In genomic region chr4:114909602-114910484, GRCm38 (mm10) we compare ENCODE assay signal across 8 mouse cellular contexts. TPM values are rescaled to one million over a fixed set of nuclear protein-coding genes. Genes with fewer than 3 reads are reported as not detected.
DNase-seq lines count a peak whose midpoint lies in the region; ATAC-seq and TF ChIP-seq lines count a peak whose summit lies in the region.

No protein-coding gene starts in this region.

- no peak for ATAC-seq in embryonic facial prominence, embryonic 14.5 days (ENCODE audit: low read depth)
- no peak for ATAC-seq in lung, embryonic 14.5 days (ENCODE audit: insufficient read depth)
- ATAC-seq in neutrophil, adult 5-6 weeks (ENCODE audit: extremely low read depth, insufficient number of reproducible peaks, low FRiP score, poor library complexity, severe bottlenecking), result peak; percentile 28; the same call in 1 of the 2 replicates
- no peak for ATAC-seq in activated CD4-positive, CD25-positive, alpha-beta regulatory T cell, adult 4 months

- 3% methylated on average over 20 of the region's 20 CpGs for WGBS in embryonic facial prominence, embryonic 14.5 days
- WGBS in lung, embryonic 14.5 days, result 3% methylated on average over 20 of the region's 20 CpGs

- H3K4me2 ChIP-seq in embryonic facial prominence, embryonic 14.5 days (ENCODE audit: low read depth, low read length), result peak overlapping the region; percentile 85
- H3K4me2 ChIP-seq in lung, embryonic 14.5 days, result peak overlapping the region; percentile 88

- intact Hi-C loops in left cerebral cortex, postnatal 10 days (cut with DNase I), result loop anchor here (5.0 kb wide), 2 partner anchors 152 to 243 kb away; no protein-coding TSS in a partner anchor

- no peak overlapping the region for H3K27ac ChIP-seq in ES-Bruce4 (ENCODE audit: insufficient read depth, low read length)
- no peak overlapping the region for H3K27ac ChIP-seq in embryonic facial prominence, embryonic 14.5 days (replicated peaks; ENCODE audit: low read depth, low read length)
- H3K27ac ChIP-seq in lung, embryonic 14.5 days (ENCODE audit: low read depth), result no peak overlapping the region

- H3K27me3 ChIP-seq in ES-Bruce4 (ENCODE audit: control insufficient read depth, insufficient read depth, low read length, poor library complexity, severe bottlenecking), result peaks cover 46% of the 10 kb centered on the region
- H3K27me3 ChIP-seq in embryonic facial prominence, embryonic 14.5 days (replicated peaks; ENCODE audit: control insufficient read depth, insufficient read depth, low read length), result peaks cover 100% of the 10 kb centered on the region
- H3K27me3 ChIP-seq in lung, embryonic 14.5 days (ENCODE audit: insufficient read depth, low read length), result peaks cover 100% of the 10 kb centered on the region

- TF ChIP-seq CTCF in ES-Bruce4 (IDR thresholded peaks at IDR 0.05; ENCODE audit: low read depth, low read length), result peak; percentile 89
- TF ChIP-seq CTCF in lung, embryonic 14.5 days (IDR thresholded peaks at IDR 0.05; ENCODE audit: low read depth), result peak; percentile 70

- H3K9me3 ChIP-seq in ES-Bruce4 (replicated peaks; ENCODE audit: control insufficient read depth, insufficient read depth, low read length, poor library complexity, severe bottlenecking), result no peaks in the 10 kb centered on the region
- no peaks in the 10 kb centered on the region for H3K9me3 ChIP-seq in embryonic facial prominence, embryonic 14.5 days (ENCODE audit: control insufficient read depth, low read length)
- H3K9me3 ChIP-seq in lung, embryonic 14.5 days (ENCODE audit: low read depth, low read length), result no peaks in the 10 kb centered on the region

- H3K4me3 ChIP-seq in ES-Bruce4 (ENCODE audit: low read depth, low read length), result peak overlapping the region; percentile 66
- peak overlapping the region; percentile 63 for H3K4me3 ChIP-seq in embryonic facial prominence, embryonic 14.5 days (ENCODE audit: low read depth, low read length)
- peak overlapping the region; percentile 55 for H3K4me3 ChIP-seq in lung, embryonic 14.5 days (ENCODE audit: low read depth, low read length)

- no peak for TF ChIP-seq EP300 in ES-Bruce4 (IDR thresholded peaks at IDR 0.05; ENCODE audit: insufficient read depth, low read depth, low read length)

- no peaks in the 10 kb centered on the region for H3K4me1 ChIP-seq in ES-Bruce4 (ENCODE audit: control insufficient read depth, insufficient read depth, low read length)
- H3K4me1 ChIP-seq in embryonic facial prominence, embryonic 14.5 days (ENCODE audit: control insufficient read depth, insufficient read depth, low read length), result peaks cover 7% of the 10 kb centered on the region
- no peaks in the 10 kb centered on the region for H3K4me1 ChIP-seq in lung, embryonic 14.5 days (ENCODE audit: insufficient read depth)

- DNase-seq in 3134 (ENCODE audit: extremely low read depth, insufficient read length, low spot score), result peak; percentile 54
- no peak for DNase-seq in embryonic facial prominence, embryonic 14.5 days (ENCODE audit: low spot score)
- peak; percentile 81 for DNase-seq in induced T-regulatory cell, adult 2 months (ENCODE audit: low read depth)
- DNase-seq in lung, embryonic 14.5 days, result peak; percentile 72
- DNase-seq in left cerebral cortex, postnatal 10 days (ENCODE audit: extremely low spot score in 1 of 2, low spot score in 2 of 2), result no peak

- no peak for TF ChIP-seq POLR2A in ES-Bruce4 (IDR thresholded peaks at IDR 0.05; ENCODE audit: insufficient read depth, low read length)

- peak overlapping the region; percentile 58 for H3K9ac ChIP-seq in ES-Bruce4 (ENCODE audit: low read depth, poor library complexity, severe bottlenecking)
- peak overlapping the region; percentile 71 for H3K9ac ChIP-seq in embryonic facial prominence, embryonic 14.5 days (ENCODE audit: low read depth, low read length)
- peak overlapping the region; percentile 52; the same call in 1 of the 2 replicates for H3K9ac ChIP-seq in lung, embryonic 14.5 days

- no peaks in the 10 kb centered on the region for H3K36me3 ChIP-seq in ES-Bruce4 (ENCODE audit: control insufficient read depth, insufficient read depth, low read length, poor library complexity, severe bottlenecking)
- no peaks in the 10 kb centered on the region for H3K36me3 ChIP-seq in embryonic facial prominence, embryonic 14.5 days (ENCODE audit: control insufficient read depth, insufficient read depth, low read length)
- H3K36me3 ChIP-seq in lung, embryonic 14.5 days (ENCODE audit: insufficient read depth), result no peaks in the 10 kb centered on the region

RNA-seq across cellular contexts. Expression of gene Foxd2, which starts 1.2 kb away (rescaled TPM):
- polyA plus RNA-seq in ES-Bruce4 (2011; ENCODE audit: insufficient read depth, insufficient read length, low read depth, missing spikeins), result not detected in 2 replicates
- 0.81 and 1.3 TPM in 2 replicates for polyA plus RNA-seq in embryonic facial prominence, embryonic 14.5 days (2014; fragmentation: Nextera tagmentation; extraction: Ambion mirVana)
- polyA plus RNA-seq in lung, embryonic 14.5 days (2014; fragmentation: Nextera tagmentation; extraction: Ambion mirVana), result 0.16 and 0.32 TPM in 2 replicates
- 0.61 and 1.3 TPM in 2 replicates for total RNA-seq in neutrophil, adult 5-6 weeks (2017)
- under 1 TPM; 0.30 to 0.39 TPM for total RNA-seq in left cerebral cortex, postnatal 10 days (2021)
- under 1 TPM in 1 of 2 experiments, not detected in 1; 0.17 TPM for polyA plus RNA-seq in activated CD4-positive, CD25-positive, alpha-beta regulatory T cell, adult 4 months (2017; shearing (Covaris generic))

RNA-seq across cellular contexts. Expression of gene Foxe3, which starts 16.0 kb away (rescaled TPM):
- not detected in 2 replicates for polyA plus RNA-seq in ES-Bruce4 (2011; ENCODE audit: insufficient read depth, insufficient read length, low read depth, missing spikeins)
- polyA plus RNA-seq in embryonic facial prominence, embryonic 14.5 days (2014; fragmentation: Nextera tagmentation; extraction: Ambion mirVana), result not detected in 2 replicates
- polyA plus RNA-seq in lung, embryonic 14.5 days (2014; fragmentation: Nextera tagmentation; extraction: Ambion mirVana), result not detected in 2 replicates
- total RNA-seq in neutrophil, adult 5-6 weeks (2017), result not detected in 2 replicates
- total RNA-seq in left cerebral cortex, postnatal 10 days (2021), result not detected
- polyA plus RNA-seq in activated CD4-positive, CD25-positive, alpha-beta regulatory T cell, adult 4 months (2017; shearing (Covaris generic)), result not detected

Comparison
In these comparisons a context has a peak if more than half of its experiments do, and no peak if none do; other contexts are left out.
1. DNase-seq: peak in 3134 (single experiment), induced T-regulatory cell, adult 2 months (single experiment) and lung, embryonic 14.5 days (single experiment); none in embryonic facial prominence, embryonic 14.5 days (single experiment) and left cerebral cortex, postnatal 10 days (0 of 2).
2. Peak in every context shown above with its lines, with median percentiles within 50 percentile points of each other: H3K4me3 ChIP-seq and H3K9ac ChIP-seq.